Mouse (Mus musculus): Measurements from ENCODE around the gene Cd2ap. TPM values are rescaled to one million over a fixed set of nuclear protein-coding genes. Genes with fewer than 3 reads are reported as not detected.
A peak's percentile ranks its signal among the peaks of the same experiment; 100 is the strongest.

Cd2ap gene
- total RNA-seq, 2 experiments from 2014 or later: 4.9 to 13.6 TPM

DNA sequence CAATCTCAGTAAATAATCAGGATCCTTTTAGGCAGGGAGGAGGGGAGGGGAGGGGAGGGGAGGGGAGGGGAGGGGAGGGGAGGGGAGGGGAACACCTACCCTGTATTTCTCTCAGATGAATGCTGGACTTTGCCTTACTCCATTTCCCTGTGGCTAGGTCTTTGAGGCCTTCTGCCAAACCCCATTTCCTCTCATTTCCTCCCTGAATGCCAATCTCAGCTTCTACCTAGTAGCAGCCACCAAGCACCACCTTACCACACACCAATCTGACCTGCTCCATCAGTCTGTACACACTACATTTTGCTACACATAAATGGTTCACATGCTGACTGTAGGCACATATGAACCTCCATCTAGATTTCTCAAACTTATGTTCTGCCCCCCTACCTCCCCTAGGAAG lies 6.0 kb downstream of the Cd2ap start:
- ATAC-seq (replicated peaks; ENCODE audit: low FRiP score, poor library complexity, severe bottlenecking): no peak

DNA sequence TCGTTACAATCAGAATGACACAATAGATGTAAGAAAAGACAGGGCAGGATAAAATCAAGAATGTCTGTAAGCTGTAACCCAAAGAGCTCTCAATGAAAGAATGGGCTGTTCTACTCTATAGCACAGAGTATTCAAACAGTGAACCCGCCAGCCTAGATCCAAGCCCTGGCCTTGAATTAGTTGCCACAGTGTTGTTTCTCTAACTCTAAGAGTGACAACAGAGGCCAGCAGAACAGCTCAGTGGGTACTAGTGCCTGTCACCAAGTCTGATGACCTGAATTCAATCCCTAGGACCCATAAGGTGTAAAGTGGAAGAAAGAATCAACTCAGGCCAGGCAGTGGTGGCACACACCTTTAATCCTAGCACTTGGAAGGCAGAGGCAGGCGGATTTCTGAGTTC lies 13.3 kb downstream of the Cd2ap start:
- ATAC-seq (replicated peaks; ENCODE audit: low FRiP score, poor library complexity, severe bottlenecking): no peak

DNA sequence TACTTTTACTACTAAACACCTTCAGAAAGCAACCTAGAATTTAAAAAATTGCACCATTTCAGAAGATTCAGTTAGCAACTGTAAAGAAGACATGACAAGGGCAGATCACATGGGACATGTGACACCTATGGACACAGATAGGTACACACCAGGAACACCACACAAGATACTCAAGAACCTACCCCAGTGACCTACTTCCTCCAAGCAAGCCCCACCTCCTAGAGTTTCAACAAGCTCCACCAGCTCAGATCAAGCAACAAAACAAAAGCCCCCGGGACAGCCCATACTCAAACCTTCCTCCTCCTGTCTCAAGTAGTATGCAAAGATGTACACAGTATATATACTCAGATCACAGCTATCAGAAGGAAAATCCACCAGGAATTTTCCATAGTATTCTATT lies 16.1 kb downstream of the Cd2ap start:
- ATAC-seq (replicated peaks; ENCODE audit: low FRiP score, poor library complexity, severe bottlenecking): no peak

DNA sequence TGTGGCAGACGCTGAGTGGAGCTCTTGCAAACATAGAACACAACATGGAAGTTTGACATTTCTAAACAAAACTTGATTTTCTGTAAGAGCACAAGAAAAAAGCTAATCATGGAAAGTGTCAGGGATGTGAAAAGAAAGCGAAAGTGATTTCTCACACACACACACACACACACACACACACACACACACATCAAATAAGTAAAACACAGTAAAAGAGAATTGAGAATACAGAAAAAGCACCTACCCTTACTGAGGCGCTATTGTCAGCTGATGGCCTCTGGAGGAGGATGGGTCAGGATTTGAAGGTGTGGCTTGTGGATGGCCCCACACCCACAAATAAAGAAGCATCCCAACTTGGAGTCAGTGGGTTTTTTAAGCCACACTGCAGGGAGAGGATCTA lies 19.0 kb downstream of the Cd2ap start:
- ATAC-seq (replicated peaks; ENCODE audit: low FRiP score, poor library complexity, severe bottlenecking): no peak

DNA sequence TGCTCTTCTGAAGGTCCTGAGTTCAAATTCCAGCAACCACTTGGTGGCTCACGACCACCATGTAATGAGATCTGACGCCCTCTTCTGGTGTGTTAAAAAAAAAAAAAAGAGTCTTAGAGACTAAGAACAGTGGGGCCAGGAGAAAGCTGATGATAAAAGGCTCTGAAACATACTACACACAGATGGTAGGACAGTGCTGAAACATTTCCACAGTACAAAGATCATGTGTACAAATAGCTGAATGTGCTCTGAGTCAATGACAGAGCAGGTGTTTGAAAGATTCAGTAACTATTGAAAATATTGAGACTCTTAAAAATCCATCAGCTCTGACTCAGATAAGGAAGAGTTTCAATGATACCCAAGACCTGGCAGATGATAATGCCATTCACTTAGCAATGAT lies 29.4 kb downstream of the Cd2ap start:
- no peak for ATAC-seq (replicated peaks; ENCODE audit: low FRiP score, poor library complexity, severe bottlenecking)

DNA sequence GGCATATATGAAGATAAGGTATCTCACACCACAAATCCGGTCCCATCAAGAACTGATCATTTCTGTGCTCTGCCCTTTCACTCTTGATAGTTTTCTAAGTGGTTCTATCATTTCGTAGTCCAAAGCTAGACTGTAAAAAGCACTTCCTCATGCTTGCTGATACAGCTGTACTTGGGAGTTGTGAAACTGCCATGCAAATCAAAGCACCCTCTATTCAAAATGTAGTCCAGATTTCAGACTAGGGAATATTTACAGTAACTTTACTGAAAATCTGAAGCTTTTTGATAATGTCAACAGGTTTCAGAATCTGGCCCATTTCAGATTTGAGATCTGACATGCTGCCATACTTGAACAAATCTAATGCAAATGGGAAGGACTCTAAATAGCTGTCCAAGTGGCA lies 39.3 kb downstream of the Cd2ap start:
- ATAC-seq (replicated peaks; ENCODE audit: low FRiP score, poor library complexity, severe bottlenecking): no peak

DNA sequence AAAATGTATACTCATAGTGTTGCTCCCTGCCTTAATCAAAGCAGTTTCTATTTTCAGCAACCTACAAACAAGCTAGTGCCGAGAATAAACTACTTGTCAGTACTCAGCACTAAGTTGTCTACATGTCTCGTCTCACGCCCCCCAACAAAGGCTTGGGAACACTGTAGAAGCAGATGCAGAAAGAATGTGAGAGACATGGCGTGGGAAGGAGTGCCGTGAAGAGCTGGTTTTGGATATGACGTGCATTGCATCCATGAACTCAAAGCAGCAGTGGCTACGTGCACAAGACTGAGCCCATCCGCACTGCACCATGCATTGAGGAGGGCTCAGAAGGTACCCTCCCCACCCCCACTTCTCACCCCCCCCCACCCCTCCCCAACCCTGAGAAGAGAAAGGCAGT lies 53.7 kb downstream of the Cd2ap start:
- no peak for ATAC-seq (replicated peaks; ENCODE audit: low FRiP score, poor library complexity, severe bottlenecking)

DNA sequence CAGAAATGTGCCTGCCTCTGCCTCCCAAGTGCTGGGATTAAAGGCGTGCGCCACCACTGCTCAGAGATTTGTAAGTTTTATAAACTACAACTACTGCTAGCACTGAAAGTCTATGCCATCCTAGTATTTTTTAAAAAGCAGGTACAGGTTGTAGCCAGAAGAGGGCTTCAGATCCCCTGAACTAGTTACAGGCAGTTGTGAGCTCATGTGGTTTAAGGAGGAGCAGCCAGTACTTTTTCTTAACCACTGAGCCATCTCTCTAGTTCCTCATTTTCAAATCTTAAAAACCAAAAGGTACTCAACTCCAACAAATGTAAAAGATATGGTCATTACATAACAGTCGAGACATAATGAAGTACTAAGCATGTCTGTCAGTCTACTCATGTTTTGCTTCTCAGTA lies 61.1 kb downstream of the Cd2ap start:
- ATAC-seq (replicated peaks; ENCODE audit: low FRiP score, poor library complexity, severe bottlenecking): no peak

DNA sequence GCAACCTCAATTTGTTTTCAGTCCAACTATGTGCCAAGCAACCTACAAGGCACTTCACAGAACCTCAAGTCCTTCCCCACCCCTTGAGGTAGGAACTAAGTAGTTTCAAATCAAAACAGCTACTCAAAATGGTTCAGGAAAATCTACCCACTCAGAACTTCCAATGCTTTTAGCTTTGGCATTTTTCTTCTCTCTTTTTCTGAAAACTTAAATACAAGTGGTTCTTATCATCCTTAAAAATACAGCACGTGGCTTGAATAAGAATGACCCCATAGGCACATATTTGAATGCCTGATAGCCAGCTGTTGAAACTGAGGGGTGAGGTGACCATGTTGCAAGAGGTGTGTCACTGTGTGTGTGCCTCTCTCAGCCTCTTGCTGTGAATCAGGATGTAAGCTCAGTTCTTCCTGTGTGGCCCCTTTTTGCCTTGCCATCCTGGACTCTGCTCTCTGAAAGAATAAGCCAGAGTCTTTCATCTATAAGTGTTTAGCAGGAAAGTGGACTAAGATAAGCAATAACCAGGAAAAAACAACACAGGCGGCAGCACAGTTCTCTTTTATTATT lies 84.0 kb downstream of the Cd2ap start:
- ATAC-seq (replicated peaks; ENCODE audit: low FRiP score, poor library complexity, severe bottlenecking): no peak

DNA sequence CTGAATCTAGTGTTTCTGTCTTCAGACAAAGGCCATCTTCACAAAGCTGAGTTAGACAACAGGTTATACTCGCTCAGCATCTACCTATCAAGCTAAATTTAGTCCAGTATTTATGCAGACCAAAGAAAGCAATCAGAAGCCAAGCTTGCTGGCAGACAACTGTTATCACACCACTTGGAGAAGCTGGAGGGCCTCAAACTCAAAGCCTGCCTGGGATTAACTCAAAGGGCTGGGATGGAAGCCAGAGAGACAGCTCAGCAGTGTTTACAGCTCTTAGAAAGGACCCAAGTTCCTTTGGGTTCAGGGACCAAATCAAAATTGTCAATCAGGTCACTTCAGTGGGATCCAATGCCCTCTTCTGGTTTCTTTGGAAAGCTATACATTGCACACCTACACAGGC lies 85.7 kb downstream of the Cd2ap start:
- no peak for ATAC-seq (replicated peaks; ENCODE audit: low FRiP score, poor library complexity, severe bottlenecking)

DNA sequence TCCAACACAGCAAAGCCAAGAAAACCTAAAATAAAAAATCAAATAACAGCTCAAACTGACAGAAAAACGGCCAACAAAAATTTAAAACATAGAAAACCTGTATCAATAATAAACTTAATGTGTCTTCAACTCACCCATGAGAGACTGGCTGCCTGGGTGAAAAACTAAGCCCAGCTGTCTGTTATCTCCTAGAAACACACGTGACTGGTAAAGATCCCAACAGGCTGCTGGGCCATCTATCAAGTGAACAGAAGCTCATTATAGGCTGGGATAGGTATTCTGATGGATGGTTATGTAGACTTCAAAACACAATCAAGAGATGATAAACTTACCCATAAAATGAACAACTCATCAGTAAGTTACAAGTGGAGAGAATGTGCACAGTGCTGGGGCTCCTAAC lies 86.7 kb downstream of the Cd2ap start:
- ATAC-seq (replicated peaks; ENCODE audit: low FRiP score, poor library complexity, severe bottlenecking): no peak

DNA sequence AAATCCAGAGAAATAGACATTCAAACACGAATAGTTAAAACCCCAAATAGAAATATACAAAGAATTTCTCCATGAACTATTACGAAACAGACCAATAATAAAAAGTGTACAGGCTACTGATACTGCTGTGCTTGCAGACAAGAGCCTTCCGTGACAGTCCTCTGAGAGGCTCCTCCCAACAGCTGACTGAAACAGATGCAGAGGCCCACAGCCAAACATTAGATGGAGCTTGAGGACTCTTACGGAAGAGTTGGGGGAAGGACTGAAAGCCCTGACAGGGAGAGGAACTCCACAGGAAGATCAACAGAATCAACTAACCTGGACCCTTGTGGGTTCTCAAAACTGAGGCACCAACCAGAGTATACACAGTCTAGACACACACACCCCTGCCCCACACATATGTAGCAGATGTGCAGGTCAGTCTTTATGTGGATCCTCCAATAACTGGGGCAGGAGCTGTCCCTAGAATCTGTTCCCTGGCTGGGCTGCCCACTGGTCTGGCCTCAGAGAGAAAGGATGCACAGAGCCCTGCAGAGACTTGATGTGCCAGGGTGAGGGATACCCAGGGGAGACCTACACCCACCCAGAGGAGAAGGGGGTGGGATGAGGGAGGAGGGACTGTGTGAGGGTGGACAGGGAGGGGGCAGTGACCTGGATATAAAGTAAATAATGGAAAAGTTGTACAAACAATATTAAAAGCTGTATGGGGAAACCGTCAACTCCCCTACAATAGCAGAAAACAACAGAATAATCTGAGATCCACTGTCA lies 87.6 kb downstream of the Cd2ap start:
- ATAC-seq (replicated peaks; ENCODE audit: low FRiP score, poor library complexity, severe bottlenecking): no peak

DNA sequence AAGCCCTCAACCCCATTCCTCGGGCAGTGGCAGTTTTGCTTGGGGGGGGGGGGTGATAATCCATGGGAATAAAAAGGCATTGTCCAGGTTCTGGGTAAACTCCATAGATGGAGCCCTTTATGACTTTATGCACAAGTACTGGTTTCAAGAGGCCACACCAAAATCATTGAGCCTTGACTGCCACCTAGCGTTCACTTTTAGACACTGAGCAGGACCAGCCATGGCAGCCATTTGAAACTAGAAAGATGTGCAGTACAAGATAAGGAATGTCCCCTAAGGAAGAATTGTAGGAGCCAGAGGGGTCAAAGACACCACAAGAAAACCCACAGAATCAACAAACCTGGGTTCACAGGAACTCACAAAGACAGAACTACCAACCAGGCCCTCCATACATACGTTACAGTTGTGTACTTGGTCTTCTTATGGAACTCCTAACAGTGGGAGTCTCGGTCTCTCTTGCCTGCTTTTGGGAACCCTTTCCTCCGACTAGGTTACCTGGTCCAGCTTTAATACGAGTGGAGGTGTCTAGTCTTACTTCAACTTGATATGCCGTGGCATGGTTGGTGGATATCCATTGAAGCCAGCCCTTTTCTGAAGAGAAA lies 94.2 kb downstream of the Cd2ap start:
- ATAC-seq (replicated peaks; ENCODE audit: low FRiP score, poor library complexity, severe bottlenecking): 0 out of 2 replicates have a peak, but pooled peaks have one; percentile 55

DNA sequence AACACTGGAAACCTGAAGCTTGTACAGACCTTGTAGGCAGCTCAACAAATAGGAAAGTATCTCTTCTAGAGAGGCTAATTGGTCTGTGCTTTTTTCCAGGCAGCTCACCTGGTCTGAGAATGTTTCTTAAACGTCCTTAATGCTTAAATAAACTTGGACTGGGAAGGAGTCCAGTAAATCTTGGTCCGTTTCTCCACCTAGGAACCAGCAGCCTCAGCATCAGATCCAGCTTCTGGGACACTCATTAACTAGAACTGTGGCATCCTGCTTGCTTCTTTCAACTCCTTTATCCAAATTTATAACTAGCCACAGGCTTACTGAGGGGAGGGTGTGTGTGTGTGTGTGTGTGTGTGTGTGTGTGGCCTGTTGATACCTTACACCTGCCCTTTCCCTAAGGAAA lies 122.7 kb downstream of the Cd2ap start:
- ATAC-seq (replicated peaks; ENCODE audit: low FRiP score, poor library complexity, severe bottlenecking): no peak

DNA sequence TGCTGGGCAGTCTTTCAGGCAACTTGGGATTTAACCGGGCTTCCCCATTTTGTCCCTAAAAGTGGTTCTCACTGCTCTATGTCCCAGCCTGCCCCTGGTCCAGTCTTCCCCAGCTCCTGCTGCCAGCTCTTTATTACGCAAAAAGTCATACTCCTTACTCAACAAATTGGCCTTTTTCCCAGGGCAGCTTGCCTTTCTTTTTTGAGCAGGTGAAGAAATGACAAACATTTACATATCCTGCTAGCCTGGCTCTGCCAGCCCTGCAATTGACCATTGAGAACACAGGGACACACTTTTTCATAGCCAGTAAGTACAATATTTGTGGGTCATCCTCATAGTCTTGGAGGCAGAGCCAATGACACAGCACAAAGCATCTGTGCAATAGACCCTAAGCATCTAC lies 124.3 kb downstream of the Cd2ap start:
- ATAC-seq (replicated peaks; ENCODE audit: low FRiP score, poor library complexity, severe bottlenecking): no peak

DNA sequence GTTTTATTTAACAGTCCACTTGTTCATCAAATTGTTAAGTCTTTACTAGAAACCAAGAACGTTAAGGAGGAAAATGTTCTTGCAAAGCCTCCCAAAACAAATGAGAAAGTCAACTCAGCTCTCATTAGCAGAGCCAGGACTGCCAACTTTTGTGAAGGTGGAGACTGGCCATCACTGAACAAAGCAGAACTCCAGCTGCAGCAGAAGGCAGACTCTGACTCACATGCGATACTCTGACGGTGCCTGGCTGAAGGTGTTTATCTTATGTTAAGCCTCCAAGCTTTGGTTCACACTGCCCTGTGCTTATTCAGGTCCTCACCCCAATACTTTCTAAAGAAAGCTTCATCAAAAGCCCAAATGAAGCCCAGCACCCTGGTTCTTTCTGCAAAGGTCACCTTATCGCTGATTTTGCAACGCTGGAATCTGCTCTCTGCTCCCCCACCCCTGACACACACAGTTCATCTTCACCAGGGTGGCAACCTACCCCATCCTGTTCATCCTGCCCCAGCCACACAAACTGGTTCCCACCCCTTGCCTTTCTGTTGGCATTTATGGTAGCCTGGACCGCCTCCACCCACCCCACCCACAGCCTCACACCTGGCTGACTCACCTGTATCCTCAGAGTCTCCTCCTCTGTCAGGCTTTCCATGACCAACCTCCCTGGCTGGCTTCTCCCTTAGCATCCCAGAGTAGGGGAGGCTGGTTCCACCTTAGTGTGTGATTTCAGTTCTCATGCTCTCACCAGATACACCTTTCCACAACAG lies 130.6 kb downstream of the Cd2ap start:
- ATAC-seq (replicated peaks; ENCODE audit: low FRiP score, poor library complexity, severe bottlenecking): no peak

Other genes starting within 250 kb of the Cd2ap start
- gene Adgrf4, start 184.4 kb downstream of the Cd2ap start, total RNA-seq (2015; ENCODE audit: low replicate concordance): not detected in 2 replicates
- gene Adgrf4, start 184.4 kb downstream of the Cd2ap start, total RNA-seq (2017; ENCODE audit: low replicate concordance): not detected in 2 replicates
- not detected in 2 replicates for gene Adgrf2, start 134.5 kb downstream of the Cd2ap start, total RNA-seq (2015; ENCODE audit: low replicate concordance)
- not detected in 2 replicates for gene Adgrf2, start 134.5 kb downstream of the Cd2ap start, total RNA-seq (2017; ENCODE audit: low replicate concordance)
- gene Tnfrsf21, start 139.9 kb upstream of the Cd2ap start, total RNA-seq (2015; ENCODE audit: low replicate concordance): 21.1 and 27.8 TPM in 2 replicates
- 17.6 and 24.6 TPM in 2 replicates for gene Tnfrsf21, start 139.9 kb upstream of the Cd2ap start, total RNA-seq (2017; ENCODE audit: low replicate concordance)